Mouse (Mus musculus) myocyte (in vitro differentiated cells): ENCODE results near the gene Wdr5. TPM values are rescaled to one million over a fixed set of nuclear protein-coding genes. Genes with fewer than 3 reads are reported as not detected.

Experiments used
- polyA plus RNA-seq: library from polyadenylated mRNA; unstranded; fragments of >200 nt; fragmentation: generic; extraction: Trizol; gene quantifications from one replicate; pipeline ENCODE4 v1.2.1, GENCODE M21; 2012; ENCODE audit warnings: missing spikeins

The Wdr5 gene
- polyA plus RNA-seq, 1 experiment: 34.8 TPM

Other genes starting within 250 kb of the Wdr5 start
- 14.1 TPM for gene Vav2, start 88.1 kb upstream of the Wdr5 start, polyA plus RNA-seq
- 28.7 TPM for gene Brd3os, start 72.8 kb upstream of the Wdr5 start, polyA plus RNA-seq
- 26.8 TPM for gene Brd3, start 7.5 kb upstream of the Wdr5 start, polyA plus RNA-seq
- 22.0 TPM for gene Rxra, start 161.3 kb downstream of the Wdr5 start, polyA plus RNA-seq